Mouse (Mus musculus) testis, adult 2 months (tissue): ENCODE measurements around the gene Triml1. TPM values are rescaled to one million over a fixed set of nuclear protein-coding genes. Genes with fewer than 3 reads are reported as not detected.

ENCODE experiments used
- H3K27ac ChIP-seq: fragments of 200-500 bp; 2 replicates; pipeline ENCODE4 v1.5.1; 2012; ENCODE audit warnings: low read depth, low read length; ENCODE audit not compliant: control insufficient read depth, insufficient read depth
- H3K27me3 ChIP-seq: fragments of 200-500 bp; 2 replicates; pipeline ENCODE4 v1.6.1; 2012; ENCODE audit warnings: mild to moderate bottlenecking, low read length, moderate library complexity; ENCODE audit not compliant: control insufficient read depth, insufficient read depth
- H3K36me3 ChIP-seq: fragments of 200-500 bp; 2 replicates; pipeline ENCODE4 v1.6.1; 2012; ENCODE audit warnings: mild to moderate bottlenecking, low read length; ENCODE audit not compliant: control insufficient read depth, insufficient read depth
- H3K4me1 ChIP-seq: fragments of 200-500 bp; 2 replicates; pipeline ENCODE4 v1.6.1; 2012; ENCODE audit warnings: low read length; ENCODE audit not compliant: control insufficient read depth, insufficient read depth
- H3K4me3 ChIP-seq: fragments of 200-500 bp; 2 replicates; pipeline ENCODE4 v1.5.1; 2012; ENCODE audit warnings: low read depth, mild to moderate bottlenecking, low read length, moderate library complexity, mixed read lengths; ENCODE audit not compliant: control insufficient read depth
- CTCF ChIP-seq: fragments of 200-500 bp; IDR thresholded peaks from 2 replicates; pipeline ENCODE4 v1.5.1; 2012; ENCODE audit warnings: low read depth, mild to moderate bottlenecking, inconsistent platforms, low read length, moderate library complexity; ENCODE audit not compliant: control insufficient read depth, insufficient read depth, insufficient replicate concordance
- POLR2A ChIP-seq: fragments of 200-500 bp; IDR thresholded peaks from 2 replicates; pipeline ENCODE4 v1.6.1; 2012; ENCODE audit warnings: low read depth, mild to moderate bottlenecking, inconsistent platforms, low read length, moderate library complexity; ENCODE audit not compliant: control insufficient read depth
- polyA plus RNA-seq: library from polyadenylated mRNA; depleted of rRNA; stranded (reverse); fragments of >200 nt; gene quantifications from 2 replicates; pipeline ENCODE4 v1.2.3, GENCODE M21; 2012; rRNA removed

Gene Triml1
- polyA plus RNA-seq, 1 experiment: 36.2 TPM

DNA sequence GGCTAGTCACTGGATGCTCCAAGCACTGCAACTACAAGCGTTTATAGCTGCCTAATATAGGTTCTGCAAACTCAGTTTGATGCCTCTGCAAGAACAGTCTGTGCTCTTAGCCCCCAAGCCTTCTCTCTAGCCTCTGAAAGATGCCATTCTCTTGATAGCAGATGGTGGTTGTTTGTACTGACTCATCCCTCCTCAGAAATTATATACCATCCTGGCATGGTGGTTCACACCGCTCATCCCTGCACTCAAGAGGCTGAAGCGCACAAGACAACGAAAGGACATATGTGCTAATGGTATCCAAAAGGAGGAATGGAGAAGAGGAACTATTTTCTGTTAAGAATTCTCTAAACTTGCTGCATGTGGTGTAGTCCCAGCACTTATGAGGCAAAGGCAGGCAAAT, 26.8 kb upstream of the Triml1 start:
- H3K27ac ChIP-seq: no peak overlapping the region
- no peak overlapping the region for H3K4me3 ChIP-seq
- TF ChIP-seq CTCF (no peak), POLR2A (no peak)
- H3K27me3 ChIP-seq: no peaks in the 10 kb centered on the region
- no peaks in the 10 kb centered on the region for H3K4me1 ChIP-seq
- H3K36me3 ChIP-seq: no peaks in the 10 kb centered on the region

DNA sequence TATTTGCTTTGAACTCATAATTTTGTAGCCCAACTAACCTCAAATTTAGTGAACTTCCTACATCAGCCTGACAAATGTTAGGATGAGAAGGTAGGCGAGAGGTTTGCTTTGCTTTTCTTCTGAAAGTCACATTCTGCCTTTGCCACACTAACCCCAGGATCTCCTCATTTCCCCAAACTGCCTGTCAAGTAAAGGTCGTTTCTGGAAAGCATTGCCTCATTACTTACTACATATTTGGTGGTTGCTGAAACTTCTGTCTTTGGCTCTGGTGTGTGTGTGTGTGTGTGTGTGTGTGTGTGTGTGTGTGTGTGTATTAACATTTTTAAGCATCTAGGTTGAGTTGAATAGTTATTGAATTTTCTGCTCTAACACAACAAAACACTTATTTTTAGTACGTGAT, 23.2 kb upstream of the Triml1 start:
- Histone ChIP-seq H3K4me3 (no peak overlapping the region), H3K4me1 (no peaks in the 10 kb centered on the region), H3K27me3 (no peaks in the 10 kb centered on the region), H3K36me3 (no peaks in the 10 kb centered on the region), H3K27ac (no peak overlapping the region)
- TF ChIP-seq POLR2A: no peak
- TF ChIP-seq CTCF: no peak

DNA sequence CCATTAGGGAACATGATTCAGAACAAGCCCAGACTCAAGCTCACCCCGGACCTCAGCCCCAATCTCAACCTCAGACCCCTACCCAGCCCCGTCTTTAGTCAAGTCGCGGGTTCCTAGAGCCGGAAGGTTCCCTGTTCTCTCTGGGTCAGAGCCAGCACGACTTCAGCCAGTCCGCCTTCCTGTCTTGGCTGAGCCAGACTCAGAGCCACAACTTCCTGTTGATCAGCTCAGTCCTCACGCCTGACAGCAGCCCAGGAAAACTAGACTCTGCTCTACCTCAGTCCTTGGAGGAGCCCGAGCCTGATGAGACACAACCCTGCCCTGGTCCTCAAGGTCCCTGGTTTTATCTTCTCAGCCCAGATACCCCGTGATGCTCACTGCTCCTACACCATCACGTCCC, 22.0 kb upstream of the Triml1 start:
- TF ChIP-seq POLR2A (no peak), CTCF (no peak)
- H3K4me3 ChIP-seq: no peak overlapping the region
- no peak overlapping the region for H3K27ac ChIP-seq
- no peaks in the 10 kb centered on the region for H3K36me3 ChIP-seq
- H3K4me1 ChIP-seq: no peaks in the 10 kb centered on the region
- H3K27me3 ChIP-seq: no peaks in the 10 kb centered on the region

DNA sequence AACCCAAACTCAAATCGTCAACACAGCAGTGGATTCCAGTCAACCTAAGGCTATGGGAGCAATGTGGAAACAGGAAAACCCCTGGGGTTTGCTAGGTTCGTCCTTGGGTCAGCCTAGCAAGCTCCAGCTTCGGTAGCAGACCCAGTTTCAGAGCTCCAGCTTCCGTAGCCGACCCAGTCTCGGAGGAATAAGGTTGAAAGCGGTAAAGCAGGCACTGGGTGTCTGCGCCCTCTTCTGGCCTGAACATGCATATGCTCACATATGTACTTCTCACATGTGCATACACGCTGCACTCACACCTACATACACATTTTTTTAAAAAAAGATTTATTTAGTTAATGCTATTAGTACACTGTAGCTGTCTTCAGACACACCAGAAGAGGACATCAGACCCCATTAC, 8.0 kb upstream of the Triml1 start:
- Histone ChIP-seq H3K27ac (no peak overlapping the region), H3K27me3 (no peaks in the 10 kb centered on the region), H3K36me3 (no peaks in the 10 kb centered on the region), H3K4me1 (no peaks in the 10 kb centered on the region), H3K4me3 (no peak overlapping the region)
- no peak for TF ChIP-seq POLR2A
- TF ChIP-seq CTCF: peak; percentile 14; the same call in 1 of the 2 replicates

DNA sequence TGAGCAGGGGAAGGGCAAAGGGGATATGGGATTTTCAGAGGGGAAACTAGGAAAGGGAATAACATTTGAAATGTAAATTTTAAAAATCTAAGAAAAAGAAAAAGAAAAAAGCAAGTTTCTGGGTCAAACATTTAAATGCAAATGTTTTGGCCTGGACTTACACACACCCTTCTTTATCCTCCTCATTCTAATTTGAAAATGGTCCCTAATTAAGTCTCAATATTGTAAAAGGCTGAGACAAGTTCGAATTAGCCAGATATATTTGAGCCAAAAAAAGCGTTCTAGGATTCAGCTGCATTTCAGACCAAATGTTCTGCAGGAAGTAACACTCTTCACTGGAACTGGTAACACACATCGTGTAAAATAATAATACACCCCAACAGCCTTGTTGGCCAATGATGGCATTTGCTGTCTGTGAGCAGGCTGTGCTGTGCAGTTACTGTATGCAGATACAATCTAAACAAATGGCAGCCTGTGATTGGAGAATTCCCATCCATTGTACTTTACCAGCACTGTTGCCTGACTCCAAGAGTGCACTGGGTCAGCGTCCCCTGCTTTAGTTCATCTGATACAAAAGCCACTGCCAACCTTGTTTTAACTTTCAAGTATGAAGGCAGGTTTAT, 30.0 kb downstream of the Triml1 start:
- no peaks in the 10 kb centered on the region for H3K4me1 ChIP-seq
- no peaks in the 10 kb centered on the region for H3K36me3 ChIP-seq
- no peak overlapping the region for H3K27ac ChIP-seq
- H3K27me3 ChIP-seq: no peaks in the 10 kb centered on the region
- H3K4me3 ChIP-seq: no peak overlapping the region
- TF ChIP-seq POLR2A (no peak), CTCF (no peak)

Other genes starting within 250 kb of the Triml1 start
- gene Triml2, start 39.1 kb upstream of the Triml1 start, polyA plus RNA-seq: 0.22 and 0.29 TPM in 2 replicates
- gene Zfp42, start 165.5 kb upstream of the Triml1 start, polyA plus RNA-seq: 3.8 and 4.0 TPM in 2 replicates